Mouse (Mus musculus) MEL (cell line): ENCODE measurements around the gene Hoxd8. TPM values are rescaled to one million over a fixed set of nuclear protein-coding genes. Genes with fewer than 3 reads are reported as not detected.

Source experiments
- DNase-seq: peaks from one replicate; pipeline ENCODE4 v3.0.0; 2011; ENCODE audit warnings: low read depth, low spot score
- H3K27ac ChIP-seq: 2 replicates; pipeline ENCODE4 v1.5.1; 2012; ENCODE audit warnings: low read depth, mild to moderate bottlenecking, control low read depth, low read length, moderate library complexity; ENCODE audit not compliant: control insufficient read depth
- H3K27me3 ChIP-seq, 2 experiments: fragments of 150-350 bp in 1 of 2; sonication (generic) in 1 of 2; 2 replicates each; pipeline ENCODE4 v1.6.1; 2012; ENCODE audit warnings: low read length in 2 of 2, mild to moderate bottlenecking in 2 of 2, improper control_type of control experiment in 1 of 2, moderate library complexity in 1 of 2; ENCODE audit not compliant: insufficient read depth in 2 of 2, control insufficient read depth in 1 of 2
- H3K36me3 ChIP-seq, 2 experiments: 2 replicates each; pipeline ENCODE4 v1.6.1; 2012 to 2014; ENCODE audit warnings: low read length in 2 of 2, improper control_type of control experiment in 1 of 2, inconsistent platforms in 1 of 2, mild to moderate bottlenecking in 1 of 2; ENCODE audit not compliant: insufficient read depth in 2 of 2, control insufficient read depth in 1 of 2
- H3K4me1 ChIP-seq, 2 experiments: fragments of 150-350 bp in 1 of 2; sonication (generic) in 1 of 2; 2 replicates each; pipeline ENCODE4 v1.6.1; 2012; ENCODE audit warnings: low read length in 2 of 2, improper control_type of control experiment in 1 of 2, mild to moderate bottlenecking in 1 of 2; ENCODE audit not compliant: insufficient read depth in 2 of 2, control insufficient read depth in 1 of 2
- H3K4me3 ChIP-seq, 2 experiments: fragments of 150-350 bp in 1 of 2; sonication (generic) in 1 of 2; 2 replicates each; pipeline ENCODE4 v1.5.1; 2012; ENCODE audit warnings: low read depth in 2 of 2, low read length in 2 of 2, mild to moderate bottlenecking in 2 of 2, moderate library complexity in 2 of 2, control low read depth in 1 of 2, improper control_type of control experiment in 1 of 2; ENCODE audit not compliant: control insufficient read depth in 1 of 2, insufficient read depth in 1 of 2
- H3K79me2 ChIP-seq: 2 replicates; pipeline ENCODE4 v1.6.1; 2012; ENCODE audit warnings: mild to moderate bottlenecking, low read length, moderate library complexity; ENCODE audit not compliant: control insufficient read depth, poor library complexity, insufficient read depth
- H3K9ac ChIP-seq: 2 replicates; pipeline ENCODE4 v1.6.1; 2012; ENCODE audit warnings: low read depth, mild to moderate bottlenecking, control low read depth, low read length, moderate library complexity; ENCODE audit not compliant: control insufficient read depth, poor library complexity, severe bottlenecking
- H3K9me3 ChIP-seq: fragments of 150-350 bp; sonication (generic); replicated peaks from 2 replicates; pipeline ENCODE4 v1.6.1; 2012; ENCODE audit warnings: mild to moderate bottlenecking, low read length, improper control_type of control experiment, moderate library complexity; ENCODE audit not compliant: insufficient read depth
- CHD1 ChIP-seq: IDR thresholded peaks from 2 replicates; pipeline ENCODE4 v1.6.1; 2012; ENCODE audit warnings: low read depth, mild to moderate bottlenecking, inconsistent platforms, low read length, improper control_type of control experiment
- CHD2 ChIP-seq: IDR thresholded peaks from 2 replicates; pipeline ENCODE4 v1.6.1; 2011; ENCODE audit warnings: low read length, improper control_type of control experiment
- E2F4 ChIP-seq: IDR thresholded peaks from 2 replicates; pipeline ENCODE4 v1.6.1; 2011; ENCODE audit warnings: low read depth, low read length, improper control_type of control experiment, borderline replicate concordance
- ELF1 ChIP-seq: IDR thresholded peaks from 2 replicates; pipeline ENCODE4 v1.6.1; 2014; ENCODE audit warnings: low read depth, mild to moderate bottlenecking, inconsistent platforms, low read length, improper control_type of control experiment, moderate library complexity
- EP300 ChIP-seq, 2 experiments: IDR thresholded peaks; 2 replicates each; pipeline ENCODE4 v1.6.1; 2011; ENCODE audit warnings: improper control_type of control experiment in 2 of 2, low read length in 2 of 2, low read depth in 1 of 2, mild to moderate bottlenecking in 1 of 2
- GABPA ChIP-seq: IDR thresholded peaks from 2 replicates; pipeline ENCODE4 v1.6.1; 2012; ENCODE audit warnings: low read depth, mild to moderate bottlenecking, inconsistent platforms, low read length, improper control_type of control experiment, moderate library complexity
- GATA1 ChIP-seq: IDR thresholded peaks from 2 replicates; pipeline ENCODE4 v1.6.1; 2011; ENCODE audit warnings: low read depth, low read length, improper control_type of control experiment
- HCFC1 ChIP-seq: IDR thresholded peaks from 2 replicates; pipeline ENCODE4 v1.6.1; 2012; ENCODE audit warnings: low read depth, mild to moderate bottlenecking, inconsistent platforms, low read length, improper control_type of control experiment, moderate library complexity
- MAFK ChIP-seq: IDR thresholded peaks from 2 replicates; pipeline ENCODE4 v1.6.1; 2011; ENCODE audit warnings: low read depth, mild to moderate bottlenecking, low read length, improper control_type of control experiment, borderline replicate concordance
- MAX ChIP-seq: IDR thresholded peaks from 2 replicates; pipeline ENCODE4 v1.6.1; 2011; ENCODE audit warnings: low read length, improper control_type of control experiment
- MEF2A ChIP-seq: IDR thresholded peaks from 2 replicates; pipeline ENCODE4 v1.6.1; 2014; ENCODE audit warnings: low read depth, mild to moderate bottlenecking, inconsistent platforms, low read length, improper control_type of control experiment; ENCODE audit not compliant: poor library complexity, insufficient replicate concordance, severe bottlenecking; ENCODE audit errors: extremely low read depth
- MXI1 ChIP-seq: IDR thresholded peaks from 2 replicates; pipeline ENCODE4 v1.6.1; 2011; ENCODE audit warnings: mild to moderate bottlenecking, low read depth, low read length, improper control_type of control experiment
- MYC ChIP-seq: IDR thresholded peaks from 2 replicates; pipeline ENCODE4 v1.6.1; 2011; ENCODE audit warnings: low read depth, mild to moderate bottlenecking, low read length, improper control_type of control experiment, moderate library complexity
- NELFE ChIP-seq: IDR thresholded peaks from 2 replicates; pipeline ENCODE4 v1.6.1; 2011; ENCODE audit warnings: low read depth, low read length, improper control_type of control experiment
- NRF1 ChIP-seq: IDR thresholded peaks from 2 replicates; pipeline ENCODE4 v1.6.1; 2014; ENCODE audit warnings: low read depth, mild to moderate bottlenecking, inconsistent platforms, low read length, improper control_type of control experiment, moderate library complexity; ENCODE audit not compliant: poor library complexity, insufficient read depth, severe bottlenecking
- POLR2A ChIP-seq, 2 experiments: IDR thresholded peaks; 2 replicates each; pipeline ENCODE4 v1.6.1; 2011 to 2012; ENCODE audit warnings: low read length in 2 of 2, mild to moderate bottlenecking in 2 of 2, control low read depth in 1 of 2, improper control_type of control experiment in 1 of 2, low read depth in 1 of 2, moderate library complexity in 1 of 2; ENCODE audit not compliant: control insufficient read depth in 1 of 2, insufficient read depth in 1 of 2, poor library complexity in 1 of 2
- POLR2AphosphoS5 ChIP-seq: IDR thresholded peaks from 2 replicates; pipeline ENCODE4 v1.6.1; 2012; ENCODE audit warnings: low read depth, borderline replicate concordance, mild to moderate bottlenecking, inconsistent platforms, low read length, moderate library complexity, mixed read lengths
- RAD21 ChIP-seq: IDR thresholded peaks from 2 replicates; pipeline ENCODE4 v1.6.1; 2011; ENCODE audit warnings: mild to moderate bottlenecking, low read depth, low read length, improper control_type of control experiment
- SIN3A ChIP-seq: IDR thresholded peaks from 2 replicates; pipeline ENCODE4 v1.6.1; 2012; ENCODE audit warnings: low read length, improper control_type of control experiment, inconsistent platforms
- SMC3 ChIP-seq: IDR thresholded peaks from 2 replicates; pipeline ENCODE4 v1.6.1; 2011; ENCODE audit warnings: low read depth, low read length, improper control_type of control experiment
- TCF12 ChIP-seq: IDR thresholded peaks from 2 replicates; pipeline ENCODE4 v1.6.1; 2014; ENCODE audit warnings: low read depth, mild to moderate bottlenecking, inconsistent platforms, low read length, improper control_type of control experiment, moderate library complexity
- UBTF ChIP-seq: IDR thresholded peaks from 2 replicates; pipeline ENCODE4 v1.6.1; 2012; ENCODE audit warnings: low read depth, mild to moderate bottlenecking, inconsistent platforms, low read length, improper control_type of control experiment, moderate library complexity, borderline replicate concordance; ENCODE audit not compliant: insufficient read depth
- USF1 ChIP-seq: IDR thresholded peaks from 2 replicates; pipeline ENCODE4 v1.6.1; 2014; ENCODE audit warnings: low read depth, mild to moderate bottlenecking, inconsistent platforms, low read length, improper control_type of control experiment, moderate library complexity
- ZKSCAN1 ChIP-seq: IDR thresholded peaks from 2 replicates; pipeline ENCODE4 v1.6.1; 2012; ENCODE audit warnings: low read depth, mild to moderate bottlenecking, inconsistent platforms, low read length, improper control_type of control experiment, moderate library complexity
- ZNF384 ChIP-seq: IDR thresholded peaks from 2 replicates; pipeline ENCODE4 v1.6.1; 2012; ENCODE audit warnings: low read depth, mild to moderate bottlenecking, inconsistent platforms, low read length, improper control_type of control experiment
- polyA plus RNA-seq, 2 experiments: library from polyadenylated mRNA; stranded (reverse) in 1 of 2; unstranded in 1 of 2; fragments of >175 nt in 1 of 2; fragments of >200 nt in 1 of 2; gene quantifications; 2 replicates each; pipeline versions ENCODE4 v1.2.1 to v1.2.4; 2012; ENCODE audit warnings: low replicate concordance in 2 of 2, low read depth in 1 of 2; ENCODE audit not compliant: insufficient read length in 2 of 2, insufficient read depth in 1 of 2, missing spikeins in 1 of 2
- total RNA-seq: library from RNA; depleted of rRNA; stranded (reverse); fragments of 300-350 nt; gene quantifications from 2 replicates; pipeline ENCODE4 v1.2.3, GENCODE M21; 2012

Hoxd8 gene
- total and polyA plus RNA-seq, 3 experiments, result 4.7 to 7.4 TPM; not detected in 1

DNA sequence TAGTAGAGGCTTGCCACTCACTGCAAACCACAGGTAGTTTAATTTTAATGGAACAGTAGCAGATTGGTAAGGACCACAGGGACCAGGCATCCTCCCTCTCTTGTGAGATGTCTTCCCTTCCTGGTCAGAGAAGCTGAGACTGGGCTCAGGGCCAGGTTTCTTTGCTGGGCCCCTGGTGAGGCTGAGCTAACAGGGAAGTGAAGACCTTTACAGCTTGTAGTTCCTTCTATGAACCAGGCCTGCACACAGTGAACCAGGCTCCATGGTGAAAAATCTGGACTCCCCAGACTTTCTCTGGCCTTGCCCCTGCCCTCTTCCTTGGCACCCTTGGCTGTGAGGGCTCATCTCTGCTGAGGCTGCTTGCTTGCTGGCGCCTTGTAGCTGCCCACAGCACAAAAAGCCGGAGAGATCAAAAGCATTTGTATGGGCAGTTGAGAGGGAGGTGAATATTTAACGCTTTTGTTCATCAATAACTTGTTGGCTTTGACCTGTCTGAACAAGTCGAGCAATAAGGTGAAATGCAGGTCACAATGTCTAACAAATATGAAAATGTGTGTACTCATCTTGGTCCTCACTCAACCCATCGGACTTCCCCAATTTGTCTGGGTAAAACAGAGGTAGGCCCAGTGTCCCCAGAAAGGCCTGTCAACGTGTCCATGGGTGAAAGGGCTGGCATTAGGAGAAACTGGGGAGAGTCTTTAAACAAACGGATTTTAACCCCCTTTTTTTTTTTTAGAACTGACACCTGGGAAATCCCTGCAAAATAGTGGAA is 20.0 kb downstream of the Hoxd8 start:
- TF ChIP-seq E2F4 (no peak), MXI1 (no peak), POLR2A (IDR thresholded peaks at IDR 0.05; ENCODE audit: control insufficient read depth in 1 of 2, insufficient read depth in 1 of 2, low read depth in 1 of 2, low read length in 2 of 2, poor library complexity in 1 of 2) (no peak), CHD1 (no peak), MEF2A (no peak), MAX (no peak), POLR2AphosphoS5 (no peak), ZKSCAN1 (no peak), NRF1 (no peak), HCFC1 (no peak), USF1 (no peak), TCF12 (no peak), MAFK (no peak), NELFE (no peak), GATA1 (no peak), MYC (no peak), SIN3A (no peak), ZNF384 (no peak)
- H3K9ac ChIP-seq, result no peak overlapping the region
- no peaks in the 10 kb centered on the region for H3K79me2 ChIP-seq
- H3K36me3 ChIP-seq, result no peaks in the 10 kb centered on the region
- peak; percentile 34 for DNase-seq
- H3K9me3 ChIP-seq, result no peaks in the 10 kb centered on the region
- H3K4me1 ChIP-seq, result no peaks in the 10 kb centered on the region
- H3K4me3 ChIP-seq, result no peak overlapping the region
- no peak overlapping the region for H3K27ac ChIP-seq
- H3K27me3 ChIP-seq, result no peaks in the 10 kb centered on the region; a peak in 1 of 4 replicates

DNA sequence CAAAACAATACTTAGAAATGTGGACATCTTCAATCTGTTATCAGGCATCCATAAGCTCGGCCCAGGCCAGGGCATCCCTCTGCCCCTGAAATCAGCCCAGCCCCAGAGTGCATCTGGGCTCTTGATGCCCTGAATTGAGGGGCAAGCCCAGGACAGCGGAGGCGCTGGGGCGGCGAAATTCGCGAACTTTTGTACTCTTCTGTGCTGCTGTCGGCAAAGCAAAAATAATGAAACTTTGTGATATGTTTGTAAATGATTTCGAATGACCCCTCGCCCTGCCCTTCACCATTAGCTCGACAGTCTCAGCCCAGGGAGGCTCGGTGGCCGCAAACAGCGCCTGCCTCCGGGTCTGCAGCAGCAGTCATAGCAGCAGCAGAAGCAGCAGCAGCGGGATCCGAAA is 20.8 kb downstream of the Hoxd8 start:
- H3K27me3 ChIP-seq, result peaks cover 0 to 1% of the 10 kb centered on the region in 2 experiments; a peak in 2 of 4 replicates
- no peaks in the 10 kb centered on the region for H3K4me1 ChIP-seq
- TF ChIP-seq GABPA, result no peak
- no peak for TF ChIP-seq SMC3
- no peak for TF ChIP-seq GATA1
- no peak for TF ChIP-seq RAD21
- TF ChIP-seq CHD2, result no peak
- TF ChIP-seq ELF1, result no peak
- no peak for TF ChIP-seq MXI1
- no peak for TF ChIP-seq MYC
- TF ChIP-seq UBTF, result no peak
- TF ChIP-seq CHD1, result no peak
- no peak for TF ChIP-seq EP300 (IDR thresholded peaks at IDR 0.05; ENCODE audit: low read depth in 1 of 2, low read length in 2 of 2)
- TF ChIP-seq MEF2A, result no peak
- no peak overlapping the region for H3K4me3 ChIP-seq
- no peaks in the 10 kb centered on the region for H3K9me3 ChIP-seq
- no peak for DNase-seq
- H3K79me2 ChIP-seq, result no peaks in the 10 kb centered on the region
- H3K36me3 ChIP-seq, result no peaks in the 10 kb centered on the region
- H3K27ac ChIP-seq, result no peak overlapping the region
- H3K9ac ChIP-seq, result no peak overlapping the region
